Mouse (Mus musculus) MEL (cell line): ENCODE results near the gene Eef1g. TPM values are rescaled to one million over a fixed set of nuclear protein-coding genes. Genes with fewer than 3 reads are reported as not detected.

ENCODE experiments used
- DNase-seq: peaks from one replicate; pipeline ENCODE4 v3.0.0; 2011; ENCODE audit warnings: low read depth, low spot score
- H3K27ac ChIP-seq: 2 replicates; pipeline ENCODE4 v1.5.1; 2012; ENCODE audit warnings: low read depth, mild to moderate bottlenecking, control low read depth, low read length, moderate library complexity; ENCODE audit not compliant: control insufficient read depth
- H3K27me3 ChIP-seq, 2 experiments: fragments of 150-350 bp in 1 of 2; sonication (generic) in 1 of 2; 2 replicates each; pipeline ENCODE4 v1.6.1; 2012; ENCODE audit warnings: low read length in 2 of 2, mild to moderate bottlenecking in 2 of 2, improper control_type of control experiment in 1 of 2, moderate library complexity in 1 of 2; ENCODE audit not compliant: insufficient read depth in 2 of 2, control insufficient read depth in 1 of 2
- H3K36me3 ChIP-seq, 2 experiments: 2 replicates each; pipeline ENCODE4 v1.6.1; 2012 to 2014; ENCODE audit warnings: low read length in 2 of 2, improper control_type of control experiment in 1 of 2, inconsistent platforms in 1 of 2, mild to moderate bottlenecking in 1 of 2; ENCODE audit not compliant: insufficient read depth in 2 of 2, control insufficient read depth in 1 of 2
- H3K4me1 ChIP-seq, 2 experiments: fragments of 150-350 bp in 1 of 2; sonication (generic) in 1 of 2; 2 replicates each; pipeline ENCODE4 v1.6.1; 2012; ENCODE audit warnings: low read length in 2 of 2, improper control_type of control experiment in 1 of 2, mild to moderate bottlenecking in 1 of 2; ENCODE audit not compliant: insufficient read depth in 2 of 2, control insufficient read depth in 1 of 2
- H3K4me3 ChIP-seq, 2 experiments: fragments of 150-350 bp in 1 of 2; sonication (generic) in 1 of 2; 2 replicates each; pipeline ENCODE4 v1.5.1; 2012; ENCODE audit warnings: low read depth in 2 of 2, low read length in 2 of 2, mild to moderate bottlenecking in 2 of 2, moderate library complexity in 2 of 2, control low read depth in 1 of 2, improper control_type of control experiment in 1 of 2; ENCODE audit not compliant: control insufficient read depth in 1 of 2, insufficient read depth in 1 of 2
- H3K79me2 ChIP-seq: 2 replicates; pipeline ENCODE4 v1.6.1; 2012; ENCODE audit warnings: mild to moderate bottlenecking, low read length, moderate library complexity; ENCODE audit not compliant: control insufficient read depth, poor library complexity, insufficient read depth
- H3K9ac ChIP-seq: 2 replicates; pipeline ENCODE4 v1.6.1; 2012; ENCODE audit warnings: low read depth, mild to moderate bottlenecking, control low read depth, low read length, moderate library complexity; ENCODE audit not compliant: control insufficient read depth, poor library complexity, severe bottlenecking
- H3K9me3 ChIP-seq: fragments of 150-350 bp; sonication (generic); replicated peaks from 2 replicates; pipeline ENCODE4 v1.6.1; 2012; ENCODE audit warnings: mild to moderate bottlenecking, low read length, improper control_type of control experiment, moderate library complexity; ENCODE audit not compliant: insufficient read depth
- ELF1 ChIP-seq: IDR thresholded peaks from 2 replicates; pipeline ENCODE4 v1.6.1; 2014; ENCODE audit warnings: low read depth, mild to moderate bottlenecking, inconsistent platforms, low read length, improper control_type of control experiment, moderate library complexity
- ETS1 ChIP-seq: IDR thresholded peaks from 2 replicates; pipeline ENCODE4 v1.6.1; 2012; ENCODE audit warnings: low read depth, mild to moderate bottlenecking, inconsistent platforms, low read length, improper control_type of control experiment, moderate library complexity
- GABPA ChIP-seq: IDR thresholded peaks from 2 replicates; pipeline ENCODE4 v1.6.1; 2012; ENCODE audit warnings: low read depth, mild to moderate bottlenecking, inconsistent platforms, low read length, improper control_type of control experiment, moderate library complexity
- MAX ChIP-seq: IDR thresholded peaks from 2 replicates; pipeline ENCODE4 v1.6.1; 2011; ENCODE audit warnings: low read length, improper control_type of control experiment
- MYC ChIP-seq: IDR thresholded peaks from 2 replicates; pipeline ENCODE4 v1.6.1; 2011; ENCODE audit warnings: low read depth, mild to moderate bottlenecking, low read length, improper control_type of control experiment, moderate library complexity
- NELFE ChIP-seq: IDR thresholded peaks from 2 replicates; pipeline ENCODE4 v1.6.1; 2011; ENCODE audit warnings: low read depth, low read length, improper control_type of control experiment
- RAD21 ChIP-seq: IDR thresholded peaks from 2 replicates; pipeline ENCODE4 v1.6.1; 2011; ENCODE audit warnings: mild to moderate bottlenecking, low read depth, low read length, improper control_type of control experiment
- RCOR1 ChIP-seq: IDR thresholded peaks from 2 replicates; pipeline ENCODE4 v1.6.1; 2012; ENCODE audit warnings: low read depth, mild to moderate bottlenecking, inconsistent platforms, low read length, improper control_type of control experiment
- TAL1 ChIP-seq: IDR thresholded peaks from 2 replicates; pipeline ENCODE4 v1.6.1; 2012; ENCODE audit warnings: mild to moderate bottlenecking, inconsistent platforms, low read length, moderate library complexity, mixed read lengths
- TBP ChIP-seq: IDR thresholded peaks from 2 replicates; pipeline ENCODE4 v1.8.0; 2011; ENCODE audit warnings: low read depth, low read length, improper control_type of control experiment
- USF2 ChIP-seq, 2 experiments: IDR thresholded peaks; 2 replicates each; pipeline ENCODE4 v1.6.1; 2011 to 2012; ENCODE audit warnings: improper control_type of control experiment in 2 of 2, low read length in 2 of 2, borderline replicate concordance in 1 of 2, inconsistent platforms in 1 of 2, low read depth in 1 of 2, mild to moderate bottlenecking in 1 of 2; ENCODE audit not compliant: insufficient read depth in 1 of 2
- ZMIZ1 ChIP-seq: IDR thresholded peaks from 2 replicates; pipeline ENCODE4 v1.6.1; 2012; ENCODE audit warnings: low read depth, mild to moderate bottlenecking, inconsistent platforms, low read length, improper control_type of control experiment, moderate library complexity
- ZNF384 ChIP-seq: IDR thresholded peaks from 2 replicates; pipeline ENCODE4 v1.6.1; 2012; ENCODE audit warnings: low read depth, mild to moderate bottlenecking, inconsistent platforms, low read length, improper control_type of control experiment
- polyA plus RNA-seq, 2 experiments: library from polyadenylated mRNA; stranded (reverse) in 1 of 2; unstranded in 1 of 2; fragments of >175 nt in 1 of 2; fragments of >200 nt in 1 of 2; gene quantifications; 2 replicates each; pipeline versions ENCODE4 v1.2.1 to v1.2.4; 2012; ENCODE audit warnings: low replicate concordance in 2 of 2, low read depth in 1 of 2; ENCODE audit not compliant: insufficient read length in 2 of 2, insufficient read depth in 1 of 2, missing spikeins in 1 of 2
- total RNA-seq: library from RNA; depleted of rRNA; stranded (reverse); fragments of 300-350 nt; gene quantifications from 2 replicates; pipeline ENCODE4 v1.2.3, GENCODE M21; 2012

Eef1g gene
- total and polyA plus RNA-seq, 3 experiments: 1,362 to 1,817 (median 1,691) TPM

- Histone ChIP-seq H3K79me2 (peaks cover 23% of the 10 kb centered on the region), H3K9ac (no peak overlapping the region), H3K27ac (no peak overlapping the region), H3K9me3 (no peaks in the 10 kb centered on the region), H3K27me3 (no peaks in the 10 kb centered on the region), H3K36me3 (peaks cover 0 to 28% of the 10 kb centered on the region in 2 experiments; a peak in 3 of 4 replicates), H3K4me1 (peaks cover 0 to 3% of the 10 kb centered on the region in 2 experiments; a peak in 1 of 4 replicates), H3K4me3 (no peak overlapping the region)
- TF ChIP-seq ETS1 (no peak), ELF1 (no peak), MYC (no peak), ZMIZ1 (no peak), ZNF384 (no peak), RCOR1 (no peak), TAL1 (no peak)
- no peak for DNase-seq
These were observed 4.6 kb upstream of the Eef1g start for GRCm38 (mm10) chr19:8962256-8962655.

GRCm38 (mm10) chr19:8965075-8965474 lies 1.8 kb upstream of the Eef1g start:
- DNase-seq: no peak
- H3K4me3 ChIP-seq: no peak overlapping the region
- no peaks in the 10 kb centered on the region for H3K9me3 ChIP-seq
- H3K9ac ChIP-seq: no peak overlapping the region
- peaks cover 39% of the 10 kb centered on the region for H3K79me2 ChIP-seq
- H3K4me1 ChIP-seq: peaks cover 5 to 10% of the 10 kb centered on the region in 2 experiments
- H3K27me3 ChIP-seq: no peaks in the 10 kb centered on the region
- peaks cover 17 to 23% of the 10 kb centered on the region in 2 experiments for H3K36me3 ChIP-seq
- TF ChIP-seq MYC: no peak
- TF ChIP-seq, all 39 proteins: peak for 0
- H3K27ac ChIP-seq: no peak overlapping the region

GRCm38 (mm10) chr19:8965771-8966170 lies 1.1 kb upstream of the Eef1g start:
- Histone ChIP-seq H3K9ac (no peak overlapping the region), H3K27ac (no peak overlapping the region), H3K79me2 (peaks cover 42% of the 10 kb centered on the region), H3K36me3 (peaks cover 24 to 27% of the 10 kb centered on the region in 2 experiments), H3K27me3 (no peaks in the 10 kb centered on the region), H3K4me3 (no peak overlapping the region), H3K4me1 (peaks cover 6 to 16% of the 10 kb centered on the region in 2 experiments), H3K9me3 (no peaks in the 10 kb centered on the region)
- DNase-seq: no peak
- TF ChIP-seq USF2 (IDR thresholded peaks at IDR 0.05; ENCODE audit: borderline replicate concordance in 1 of 2, insufficient read depth in 1 of 2, low read depth in 1 of 2, low read length in 2 of 2): no peak
- TF ChIP-seq TBP: no peak
- no peak for TF ChIP-seq NELFE
- no peak for TF ChIP-seq MAX
- TF ChIP-seq GABPA: no peak
- no peak for TF ChIP-seq ZNF384
- TF ChIP-seq RAD21: no peak
- no peak for TF ChIP-seq MYC
